Mouse (Mus musculus) heart, embryonic 11.5 days (tissue): ENCODE measurements around the gene Ankrd60. TPM values are rescaled to one million over a fixed set of nuclear protein-coding genes. Genes with fewer than 3 reads are reported as not detected.

Experiments
- ATAC-seq: fragments of 200-750 bp; cut with Nextera tagmentation; replicated peaks from 2 replicates; pipeline ENCODE4 v1.8.0; 2017; ENCODE audit warnings: moderate library complexity; ENCODE audit not compliant: insufficient number of reproducible peaks, low FRiP score, low TSS enrichment
- H3K27ac ChIP-seq: fragments of 300-500 bp; sonication (generic); 2 replicates; pipeline ENCODE4 v1.5.1; 2014; ENCODE audit warnings: mild to moderate bottlenecking, low read depth, low read length
- H3K27me3 ChIP-seq: fragments of 300-500 bp; sonication (generic); 2 replicates; pipeline ENCODE4 v1.6.1; 2014; ENCODE audit warnings: mild to moderate bottlenecking, low read length, mixed read lengths; ENCODE audit not compliant: control insufficient read depth, insufficient read depth
- H3K36me3 ChIP-seq: fragments of 300-500 bp; sonication (generic); 2 replicates; pipeline ENCODE4 v1.6.1; 2014; ENCODE audit warnings: mild to moderate bottlenecking, low read length, moderate library complexity, mixed read lengths; ENCODE audit not compliant: control insufficient read depth, insufficient read depth
- H3K4me1 ChIP-seq: fragments of 300-500 bp; sonication (generic); 2 replicates; pipeline ENCODE4 v1.6.1; 2014; ENCODE audit warnings: low read length; ENCODE audit not compliant: control insufficient read depth, insufficient read depth
- H3K4me2 ChIP-seq: fragments of 300-500 bp; sonication (generic); 2 replicates; pipeline ENCODE4 v1.6.1; 2014; ENCODE audit warnings: mild to moderate bottlenecking, moderate library complexity
- H3K4me3 ChIP-seq: fragments of 300-500 bp; sonication (generic); 2 replicates; pipeline ENCODE4 v1.5.1; 2014; ENCODE audit warnings: low read depth, low read length
- H3K9ac ChIP-seq: fragments of 300-500 bp; sonication (generic); 2 replicates; pipeline ENCODE4 v1.6.1; 2014; ENCODE audit warnings: mild to moderate bottlenecking, low read depth, low read length, moderate library complexity
- H3K9me3 ChIP-seq: fragments of 300-500 bp; sonication (generic); replicated peaks from 2 replicates; pipeline ENCODE4 v1.6.1; 2016; ENCODE audit warnings: low read length; ENCODE audit not compliant: control insufficient read depth
- WGBS: fragments of 180-500 bp; shearing (Covaris S2); extraction: QIAGEN DNeasy Blood & Tissue Kit; methylation state at CpG from one replicate; pipeline ENCODE4 v1.1.7; 2014; ENCODE audit not compliant: insufficient replicate concordance; 5-methylcytosine and 5-hydroxymethylcytosine counted together
- polyA plus RNA-seq: library from polyadenylated mRNA; unstranded; fragments of >200 nt; fragmentation: Nextera tagmentation; extraction: Ambion mirVana; gene quantifications from 2 replicates; pipeline ENCODE4 v1.2.1, GENCODE M21; 2014

Ankrd60 gene
- polyA plus RNA-seq, 1 experiment from 2014 or later = not detected

DNA sequence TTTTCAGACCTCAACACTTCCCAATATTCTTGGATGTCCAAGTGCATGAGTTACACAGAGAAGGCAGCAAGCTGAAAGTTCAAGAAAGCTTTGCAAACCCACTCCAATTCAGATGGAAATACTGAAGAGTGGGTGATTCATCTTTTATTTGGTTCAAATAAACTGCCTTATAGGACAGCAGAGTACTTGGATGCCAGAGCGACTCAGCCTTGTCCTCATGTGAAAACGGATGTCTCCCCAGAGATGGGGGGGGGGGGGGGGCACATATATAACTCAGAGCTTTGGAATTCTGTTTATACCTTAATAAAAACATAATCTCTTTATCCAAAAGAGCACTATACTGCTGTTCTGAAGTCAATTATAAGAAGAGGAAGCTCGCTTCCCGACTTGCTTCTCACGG lies 9.2 kb upstream of the Ankrd60 start:
- WGBS = 87% methylated on average over 5 of the region's 5 CpGs
- Histone ChIP-seq H3K36me3 (0 out of 2 replicates have a peak, but pooled peaks cover 2% of the 10 kb centered on the region), H3K27me3 (peaks cover 24% of the 10 kb centered on the region), H3K4me2 (no peak overlapping the region), H3K9me3 (peaks cover 3% of the 10 kb centered on the region), H3K27ac (no peak overlapping the region), H3K4me3 (no peak overlapping the region), H3K9ac (no peak overlapping the region), H3K4me1 (no peaks in the 10 kb centered on the region)
- no peak for ATAC-seq

DNA sequence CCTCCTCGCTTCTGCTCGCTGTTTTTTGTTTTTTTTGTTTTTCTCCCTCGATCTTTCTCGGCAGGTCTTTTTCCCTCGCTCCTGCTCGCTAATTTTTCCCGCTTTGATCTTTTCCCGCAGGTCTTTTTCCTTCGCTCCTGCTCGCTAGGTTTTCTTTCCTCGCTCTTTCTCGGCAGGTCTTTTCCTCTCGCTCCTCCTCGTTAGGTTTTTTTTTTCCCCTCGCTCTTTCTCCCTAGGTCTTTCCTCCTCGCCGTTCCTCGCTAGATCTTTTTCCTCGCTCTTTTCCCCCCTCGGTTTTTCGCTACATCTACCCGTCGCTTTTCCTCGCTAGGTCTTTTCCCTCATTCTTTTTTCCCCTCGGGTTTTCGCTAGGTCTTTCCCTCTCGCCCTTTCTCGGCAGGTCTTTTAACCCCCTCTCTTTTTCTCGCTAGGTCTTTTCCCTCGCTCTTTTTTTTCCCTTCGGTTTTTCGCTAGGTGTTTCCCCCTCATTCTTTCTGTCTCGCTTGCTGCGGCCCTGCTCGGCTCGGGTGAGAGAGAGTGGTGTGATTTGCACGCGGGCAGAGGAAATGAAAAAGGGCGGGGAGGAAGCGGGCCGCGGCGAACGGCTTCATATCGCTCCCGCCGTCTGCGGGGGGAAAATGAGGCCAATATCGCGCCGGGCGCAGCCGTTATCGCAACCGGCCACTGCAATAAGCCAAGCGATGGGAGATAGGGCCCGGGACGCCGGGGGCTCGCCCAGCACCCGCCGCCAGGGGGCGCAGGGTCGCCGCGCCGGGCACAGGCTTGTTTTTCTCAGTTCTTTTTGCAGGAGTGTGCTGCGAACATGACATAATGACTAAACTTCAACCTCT lies 8.2 kb upstream of the Ankrd60 start:
- peak overlapping the region; percentile 46; the same call in 1 of the 2 replicates for H3K9ac ChIP-seq
- peak overlapping the region; percentile 48 for H3K4me3 ChIP-seq
- H3K9me3 ChIP-seq = peaks cover 3% of the 10 kb centered on the region
- no peak overlapping the region for H3K27ac ChIP-seq
- no peak for ATAC-seq
- H3K36me3 ChIP-seq = 0 out of 2 replicates have a peak, but pooled peaks cover 2% of the 10 kb centered on the region
- H3K27me3 ChIP-seq = peaks cover 24% of the 10 kb centered on the region
- no peaks in the 10 kb centered on the region for H3K4me1 ChIP-seq
- peak overlapping the region; percentile 78 for H3K4me2 ChIP-seq
- 1% methylated on average over 68 of the region's 68 CpGs for WGBS

DNA sequence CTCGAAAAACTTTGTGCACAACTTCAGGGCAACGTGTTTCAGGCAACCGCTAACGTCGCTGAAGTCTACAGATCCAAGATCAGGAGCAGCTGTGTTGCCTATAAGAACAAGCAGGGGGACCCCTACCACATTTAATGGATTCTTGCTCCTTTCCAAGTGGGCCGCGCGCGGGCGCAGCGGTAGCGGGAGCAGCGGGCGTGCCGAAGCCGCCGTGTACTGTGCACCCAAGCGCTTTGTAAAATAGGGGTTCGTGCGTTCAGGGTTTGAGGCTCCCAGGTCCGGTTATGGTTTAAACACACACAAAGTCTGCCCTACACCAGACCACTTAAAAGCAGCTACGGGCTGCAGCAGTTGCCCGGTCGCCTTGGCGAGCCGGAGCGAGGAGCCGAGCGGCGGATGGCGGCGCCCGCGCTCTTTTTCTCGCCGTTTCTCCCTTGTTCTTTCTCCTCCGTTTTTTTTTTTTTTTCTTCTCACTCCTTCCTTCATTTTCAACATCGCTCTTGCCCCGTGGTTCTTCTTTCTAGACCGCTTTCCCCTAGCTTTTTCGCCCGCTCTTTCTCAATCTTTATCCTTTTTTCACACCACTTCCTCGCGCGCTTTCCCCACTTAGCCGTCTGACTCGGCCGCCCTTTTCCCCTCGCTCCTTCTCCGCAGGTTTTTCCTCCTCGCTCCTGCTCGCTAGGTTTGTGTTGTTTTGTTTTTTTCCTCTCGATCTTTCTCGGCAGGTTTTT lies 7.4 kb upstream of the Ankrd60 start:
- H3K9ac ChIP-seq = 0 out of 2 replicates have a peak overlapping the region, but pooled peaks have one; percentile 31
- ATAC-seq = no peak
- no peaks in the 10 kb centered on the region for H3K4me1 ChIP-seq
- peak overlapping the region; percentile 78 for H3K4me2 ChIP-seq
- peaks cover 24% of the 10 kb centered on the region for H3K27me3 ChIP-seq
- WGBS = under 1% methylated on average over 54 of the region's 54 CpGs
- H3K36me3 ChIP-seq = 0 out of 2 replicates have a peak, but pooled peaks cover 2% of the 10 kb centered on the region
- H3K27ac ChIP-seq = no peak overlapping the region
- peak overlapping the region; percentile 48 for H3K4me3 ChIP-seq
- H3K9me3 ChIP-seq = peaks cover 3% of the 10 kb centered on the region

DNA sequence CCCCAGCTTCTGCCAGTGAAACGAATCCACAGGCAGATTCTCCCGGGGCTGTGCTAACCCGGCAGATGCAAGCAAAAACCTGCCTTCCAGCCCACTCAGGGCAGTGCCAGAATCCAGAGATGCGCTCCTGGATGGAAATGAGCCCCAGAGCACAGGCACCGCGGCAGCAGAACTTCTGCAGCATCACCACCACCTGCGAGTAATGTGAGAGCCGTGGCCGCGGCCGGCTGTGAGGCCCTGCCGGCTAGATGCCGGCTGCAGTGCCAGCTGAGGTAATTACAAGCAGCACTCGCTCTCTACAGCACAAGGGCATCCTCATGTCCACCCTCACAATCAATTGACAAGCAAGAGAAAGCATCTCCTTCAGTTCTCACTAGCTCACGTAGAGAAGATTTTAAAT lies 6.2 kb upstream of the Ankrd60 start:
- Histone ChIP-seq H3K4me1 (no peaks in the 10 kb centered on the region), H3K4me2 (no peak overlapping the region), H3K36me3 (no peaks in the 10 kb centered on the region), H3K27ac (no peak overlapping the region), H3K4me3 (no peak overlapping the region), H3K9me3 (peaks cover 3% of the 10 kb centered on the region), H3K9ac (no peak overlapping the region), H3K27me3 (peaks cover 24% of the 10 kb centered on the region)
- 40% methylated on average over 15 of the region's 15 CpGs for WGBS
- no peak for ATAC-seq

DNA sequence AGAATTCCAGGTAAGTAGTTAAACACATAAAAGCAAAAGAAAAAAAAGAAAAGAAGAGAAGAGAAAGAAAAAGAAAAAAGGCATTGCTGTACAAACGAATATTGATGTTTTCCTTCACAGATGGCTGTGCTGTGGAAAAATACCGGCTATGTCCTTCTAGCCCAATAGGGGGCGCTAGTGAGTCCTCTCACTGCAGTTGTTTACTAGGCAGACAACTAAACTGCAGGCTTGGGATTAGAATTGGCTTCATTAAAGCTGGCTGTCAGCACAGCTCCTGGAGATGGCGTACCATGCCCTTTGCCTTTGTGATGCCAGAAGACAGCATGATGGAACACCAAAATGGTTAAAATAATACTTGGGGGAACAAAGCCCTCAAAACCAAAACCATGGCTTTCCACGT lies 5.3 kb upstream of the Ankrd60 start:
- Histone ChIP-seq H3K4me3 (no peak overlapping the region), H3K27ac (no peak overlapping the region), H3K4me2 (no peak overlapping the region), H3K9ac (no peak overlapping the region), H3K36me3 (no peaks in the 10 kb centered on the region), H3K27me3 (peaks cover 24% of the 10 kb centered on the region), H3K4me1 (no peaks in the 10 kb centered on the region), H3K9me3 (peaks cover 3% of the 10 kb centered on the region)
- WGBS = 46% methylated on average over 5 of the region's 5 CpGs
- no peak for ATAC-seq

DNA sequence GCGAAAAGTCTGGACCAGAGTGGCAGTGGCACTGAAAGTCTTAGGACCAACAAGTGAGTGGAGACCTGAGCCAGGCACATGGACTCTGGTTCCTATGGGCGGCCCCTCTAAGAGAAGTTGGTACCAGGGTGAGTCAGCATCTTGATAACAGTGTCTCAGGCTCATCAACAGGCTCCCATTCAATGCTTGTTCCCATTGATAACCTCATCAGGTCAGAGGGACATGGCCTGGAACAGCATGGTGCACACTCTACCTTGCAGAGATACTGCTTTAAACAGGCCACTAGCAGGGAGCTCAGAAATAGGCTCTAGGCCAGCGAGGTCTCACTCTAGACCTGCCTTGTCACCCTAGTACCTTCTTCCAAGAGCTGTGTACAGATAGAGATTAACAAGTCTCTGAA lies 4.7 kb upstream of the Ankrd60 start:
- no peak overlapping the region for H3K27ac ChIP-seq
- no peak overlapping the region for H3K4me3 ChIP-seq
- H3K9ac ChIP-seq = no peak overlapping the region
- WGBS = 83% methylated on average over 3 of the region's 3 CpGs
- H3K36me3 ChIP-seq = no peaks in the 10 kb centered on the region
- H3K4me1 ChIP-seq = no peaks in the 10 kb centered on the region
- no peak for ATAC-seq
- peaks cover 3% of the 10 kb centered on the region for H3K9me3 ChIP-seq
- peaks cover 24% of the 10 kb centered on the region for H3K27me3 ChIP-seq
- H3K4me2 ChIP-seq = no peak overlapping the region

DNA sequence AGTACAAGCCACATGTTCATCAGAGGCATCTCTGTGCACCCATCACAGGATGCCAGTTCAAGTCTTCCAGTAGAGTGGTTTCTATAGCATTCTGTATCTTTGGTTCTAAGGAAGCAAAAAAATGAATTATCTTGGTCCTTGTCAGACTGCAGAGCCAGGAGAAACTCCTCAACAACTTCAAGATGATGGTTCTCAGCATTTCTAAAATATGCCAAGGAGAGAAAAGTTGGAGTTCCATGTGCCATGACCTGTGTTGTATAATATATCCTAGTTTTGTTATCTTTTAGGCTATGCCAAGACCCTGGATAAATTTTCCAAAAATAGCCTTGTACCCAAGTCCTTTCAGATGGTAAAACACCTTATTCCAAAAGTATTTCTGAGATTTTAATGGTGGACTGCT lies 2.9 kb upstream of the Ankrd60 start:
- Histone ChIP-seq H3K36me3 (no peaks in the 10 kb centered on the region), H3K9me3 (no peaks in the 10 kb centered on the region), H3K4me3 (no peak overlapping the region), H3K27ac (no peak overlapping the region), H3K4me1 (no peaks in the 10 kb centered on the region), H3K27me3 (peaks cover 25% of the 10 kb centered on the region), H3K9ac (no peak overlapping the region), H3K4me2 (no peak overlapping the region)
- ATAC-seq = no peak

DNA sequence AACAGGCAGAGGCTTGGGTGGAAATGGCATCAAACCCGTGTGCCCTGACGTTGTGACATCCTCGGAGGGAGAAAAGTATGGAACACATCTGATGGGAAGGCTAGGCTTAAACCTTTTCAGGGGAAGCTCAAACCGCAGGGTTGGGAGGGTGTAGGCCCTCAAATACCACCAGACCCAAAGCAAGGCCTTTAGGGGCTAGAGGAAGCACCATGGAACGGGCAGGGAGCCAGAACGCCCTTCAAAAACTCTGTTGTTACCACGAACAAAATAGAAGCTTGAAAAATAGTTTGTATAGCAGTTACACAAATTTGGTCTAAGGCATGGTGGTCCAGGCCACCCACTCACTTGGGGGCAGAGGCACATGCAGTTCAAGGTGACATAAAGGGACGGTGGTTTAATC lies 430 bp upstream of the Ankrd60 start:
- no peaks in the 10 kb centered on the region for H3K4me1 ChIP-seq
- H3K4me2 ChIP-seq = peak overlapping the region; percentile 90
- H3K9ac ChIP-seq = peak overlapping the region; percentile 64; the same call in 1 of the 2 replicates
- no peak overlapping the region for H3K27ac ChIP-seq
- H3K9me3 ChIP-seq = no peaks in the 10 kb centered on the region
- no peak for ATAC-seq
- no peaks in the 10 kb centered on the region for H3K36me3 ChIP-seq
- H3K27me3 ChIP-seq = peaks cover 17% of the 10 kb centered on the region
- WGBS = 31% methylated on average over 8 of the region's 8 CpGs
- peak overlapping the region; percentile 50 for H3K4me3 ChIP-seq
